Mouse (Mus musculus): ENCODE measurements around the gene Klhl42.

The Klhl42 gene

GRCm38 (mm10) chr6:147079919-147080318 is 11.3 kb upstream of the Klhl42 start:
- in situ Hi-C loops (cut with MboI; ENCODE audit: low pct_unique_long_range_greater_than_20kb in 1 of 2, low sequenced_read_pairs in 2 of 2, unreplicated experiment in 1 of 2): loop anchor here (25.0 kb wide), 2 partner anchors 443 to 1907 kb away; partner anchors contain the start of genes Med21 (in 1 of the 2) and Tm7sf3 (in 1 of the 2)

- in situ Hi-C loops (cut with MboI; ENCODE audit: low pct_unique_long_range_greater_than_20kb in 1 of 2, low sequenced_read_pairs in 2 of 2, unreplicated experiment in 1 of 2): loop anchor here (25.0 kb wide), 2 partner anchors 448 to 1902 kb away; partner anchors contain the start of genes Med21 (in 1 of the 2) and Tm7sf3 (in 1 of the 2)
Measured at GRCm38 (mm10) chr6:147085398-147086040, 5.7 kb upstream of the Klhl42 start.

GRCm38 (mm10) chr6:147086594-147087225 is 4.5 kb upstream of the Klhl42 start, which contains the start of gene Mansc4:
Mansc4 (minus strand) TSS chr6:147087032.
- in situ Hi-C loops (cut with MboI; ENCODE audit: low pct_unique_long_range_greater_than_20kb in 1 of 2, low sequenced_read_pairs in 2 of 2, unreplicated experiment in 1 of 2): loop anchor here (25.0 kb wide), 2 partner anchors 449 to 1901 kb away; partner anchors contain the start of genes Med21 (in 1 of the 2) and Tm7sf3 (in 1 of the 2)

- in situ Hi-C loops (cut with MboI; ENCODE audit: low pct_unique_long_range_greater_than_20kb in 1 of 2, low sequenced_read_pairs in 2 of 2, unreplicated experiment in 1 of 2): loop anchor here (25.0 kb wide), 2 partner anchors 450 to 1900 kb away; partner anchors contain the start of genes Med21 (in 1 of the 2) and Tm7sf3 (in 1 of the 2)
Measured at GRCm38 (mm10) chr6:147087736-147088135, 3.4 kb upstream of the Klhl42 start.

GRCm38 (mm10) chr6:147088517-147088916 is 2.7 kb upstream of the Klhl42 start:
- in situ Hi-C loops (cut with MboI; ENCODE audit: low pct_unique_long_range_greater_than_20kb in 1 of 2, low sequenced_read_pairs in 2 of 2, unreplicated experiment in 1 of 2): loop anchor here (25.0 kb wide), 2 partner anchors 451 to 1899 kb away; partner anchors contain the start of genes Med21 (in 1 of the 2) and Tm7sf3 (in 1 of the 2)

- in situ Hi-C loops (cut with MboI; ENCODE audit: low pct_unique_long_range_greater_than_20kb in 1 of 2, low sequenced_read_pairs in 2 of 2, unreplicated experiment in 1 of 2): loop anchor here (25.0 kb wide), 2 partner anchors 453 to 1897 kb away; partner anchors contain the start of genes Med21 (in 1 of the 2) and Tm7sf3 (in 1 of the 2)
Measured at GRCm38 (mm10) chr6:147090191-147090590, 988 bp upstream of the Klhl42 start.

GRCm38 (mm10) chr6:147092136-147092535 is 957 bp downstream of the Klhl42 start:
- in situ Hi-C loops (cut with MboI; ENCODE audit: low pct_unique_long_range_greater_than_20kb in 1 of 2, low sequenced_read_pairs in 2 of 2, unreplicated experiment in 1 of 2): loop anchor here (25.0 kb wide), 2 partner anchors 455 to 1895 kb away; partner anchors contain the start of genes Med21 (in 1 of the 2) and Tm7sf3 (in 1 of the 2)

- in situ Hi-C loops (cut with MboI; ENCODE audit: low pct_unique_long_range_greater_than_20kb in 1 of 2, low sequenced_read_pairs in 2 of 2, unreplicated experiment in 1 of 2): loop anchor here (25.0 kb wide), 2 partner anchors 457 to 1893 kb away; partner anchors contain the start of genes Med21 (in 1 of the 2) and Tm7sf3 (in 1 of the 2)
Measured at GRCm38 (mm10) chr6:147094771-147095170, 3.6 kb downstream of the Klhl42 start.

- in situ Hi-C loops (cut with MboI; ENCODE audit: low pct_unique_long_range_greater_than_20kb in 1 of 2, low sequenced_read_pairs in 2 of 2, unreplicated experiment in 1 of 2): loop anchor here (25.0 kb wide), 2 partner anchors 459 to 1891 kb away; partner anchors contain the start of genes Med21 (in 1 of the 2) and Tm7sf3 (in 1 of the 2)
Measured at GRCm38 (mm10) chr6:147096109-147096508, 4.9 kb downstream of the Klhl42 start.

- in situ Hi-C loops (cut with MboI; ENCODE audit: low pct_unique_long_range_greater_than_20kb in 1 of 2, low sequenced_read_pairs in 2 of 2, unreplicated experiment in 1 of 2): loop anchor here (25.0 kb wide), 2 partner anchors 460 to 1890 kb away; partner anchors contain the start of genes Med21 (in 1 of the 2) and Tm7sf3 (in 1 of the 2)
Measured at GRCm38 (mm10) chr6:147096934-147097333, 5.8 kb downstream of the Klhl42 start.

- in situ Hi-C loops (cut with MboI; ENCODE audit: low pct_unique_long_range_greater_than_20kb in 1 of 2, low sequenced_read_pairs in 2 of 2, unreplicated experiment in 1 of 2): loop anchor here (25.0 kb wide), 2 partner anchors 460 to 1890 kb away; partner anchors contain the start of genes Med21 (in 1 of the 2) and Tm7sf3 (in 1 of the 2)
Measured at GRCm38 (mm10) chr6:147097346-147097929, 6.3 kb downstream of the Klhl42 start.

GRCm38 (mm10) chr6:147099458-147100277 is 8.5 kb downstream of the Klhl42 start:
- in situ Hi-C loops (cut with MboI; ENCODE audit: low pct_unique_long_range_greater_than_20kb in 1 of 2, low sequenced_read_pairs in 2 of 2, unreplicated experiment in 1 of 2): loop anchor here (25.0 kb wide), 2 partner anchors 462 to 1888 kb away; partner anchors contain the start of genes Med21 (in 1 of the 2) and Tm7sf3 (in 1 of the 2)

- in situ Hi-C loops (cut with MboI; ENCODE audit: low pct_unique_long_range_greater_than_20kb in 1 of 2, low sequenced_read_pairs in 2 of 2, unreplicated experiment in 1 of 2): no loop called here
Measured at GRCm38 (mm10) chr6:147102293-147102692, 11.1 kb downstream of the Klhl42 start.

- in situ Hi-C loops (cut with MboI; ENCODE audit: low pct_unique_long_range_greater_than_20kb in 1 of 2, low sequenced_read_pairs in 2 of 2, unreplicated experiment in 1 of 2): no loop called here
Measured at GRCm38 (mm10) chr6:147105529-147105928, 14.3 kb downstream of the Klhl42 start.

- in situ Hi-C loops (cut with MboI; ENCODE audit: low pct_unique_long_range_greater_than_20kb in 1 of 2, low sequenced_read_pairs in 2 of 2, unreplicated experiment in 1 of 2): no loop called here
Measured at GRCm38 (mm10) chr6:147106716-147107115, 15.5 kb downstream of the Klhl42 start.

GRCm38 (mm10) chr6:147109283-147109682 is 18.1 kb downstream of the Klhl42 start:
- in situ Hi-C loops (cut with MboI; ENCODE audit: low pct_unique_long_range_greater_than_20kb in 1 of 2, low sequenced_read_pairs in 2 of 2, unreplicated experiment in 1 of 2): no loop called here

GRCm38 (mm10) chr6:147116579-147116978 is 25.4 kb downstream of the Klhl42 start:
- in situ Hi-C loops (cut with MboI; ENCODE audit: low pct_unique_long_range_greater_than_20kb in 1 of 2, low sequenced_read_pairs in 2 of 2, unreplicated experiment in 1 of 2): loop anchor here in 1 of 2 experiments (10.0 kb wide), 1 partner anchor 118 kb away; no protein-coding TSS in a partner anchor

Measured in mouse embryonic stem cell (cell line).